Mouse (Mus musculus) naive thymus-derived CD4-positive, alpha-beta T cell, adult 2 months (primary cell): ENCODE results near the gene Daam1.

Experiments
- DNase-seq: peaks from one replicate; pipeline ENCODE4 v3.0.0-alpha.2; 2011; ENCODE audit warnings: low read depth

Daam1 gene

DNA sequence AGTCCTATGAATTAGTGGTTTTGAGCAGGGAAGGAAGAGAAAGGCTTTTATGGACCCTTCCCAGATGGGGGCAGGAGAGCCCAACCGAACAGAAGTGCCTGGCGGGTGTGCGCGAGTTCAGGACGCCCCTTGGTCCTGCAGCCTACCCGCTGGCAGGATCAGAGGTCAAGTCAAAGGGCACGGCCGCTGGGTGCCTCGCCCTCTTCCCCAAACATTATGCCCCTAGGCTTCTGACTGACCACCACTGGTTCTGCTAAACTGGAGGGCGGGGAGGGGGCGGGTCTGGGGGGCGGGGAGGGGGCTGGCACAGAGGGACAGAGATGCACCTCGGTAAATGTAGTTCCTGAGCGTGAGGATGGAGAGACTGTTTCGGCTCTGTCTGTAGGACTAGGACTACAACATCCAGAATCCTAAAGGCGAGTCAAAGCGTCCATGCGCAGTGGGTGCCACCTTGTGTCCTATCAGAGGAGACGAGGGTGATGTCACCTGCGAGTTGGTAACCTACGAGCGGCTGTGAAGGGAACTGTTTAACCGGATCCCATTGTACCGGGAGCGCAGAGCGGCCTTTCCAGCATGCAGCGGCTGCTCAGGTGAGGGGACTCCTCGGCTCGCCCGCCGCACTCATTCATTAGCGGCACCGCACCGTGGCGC lies at the start of gene Daam1:
TSS of gene Daam1 (plus strand) at position 472 of the 651 bp plus-strand sequence.
- DNase-seq: peak; percentile 96

DNA sequence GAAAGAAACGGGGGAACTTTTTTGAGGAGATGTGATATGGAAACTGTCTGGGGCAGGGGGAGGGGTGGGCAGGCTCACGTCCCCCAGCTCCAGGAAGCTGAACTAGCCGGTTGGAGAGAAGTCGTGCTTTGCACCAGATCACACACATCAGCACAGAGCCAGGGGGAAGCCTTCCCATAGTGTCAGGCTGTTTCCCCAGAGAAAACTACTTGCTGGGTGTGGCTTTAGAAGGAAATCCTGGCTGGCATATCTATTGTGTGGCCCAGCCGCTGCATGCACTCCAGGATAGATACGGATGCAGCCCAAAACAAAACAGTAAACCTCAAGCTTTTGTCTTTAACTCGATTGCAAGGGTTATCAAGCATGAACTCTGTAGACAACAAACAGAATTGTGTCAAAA lies 49.7 kb upstream of the Daam1 start:
- DNase-seq: no peak

DNA sequence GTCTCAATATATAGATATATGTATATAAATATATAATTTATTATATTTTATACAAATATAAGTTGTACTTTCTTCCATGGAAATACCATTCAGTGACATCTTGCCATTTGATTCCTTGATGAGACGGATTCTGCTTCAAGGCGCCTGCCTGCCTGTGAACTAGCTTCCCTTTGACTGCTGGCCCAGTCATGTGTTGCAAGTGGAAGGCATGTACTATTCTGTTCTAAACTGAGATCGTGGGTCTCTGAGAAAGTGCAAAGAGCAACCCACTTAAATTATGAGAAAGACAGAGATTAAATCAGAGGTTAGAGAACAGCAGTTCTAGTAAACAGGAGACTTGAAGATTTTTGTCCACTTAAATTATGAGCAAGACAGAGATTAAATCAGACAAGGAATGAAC lies 46.9 kb upstream of the Daam1 start:
- DNase-seq: no peak

DNA sequence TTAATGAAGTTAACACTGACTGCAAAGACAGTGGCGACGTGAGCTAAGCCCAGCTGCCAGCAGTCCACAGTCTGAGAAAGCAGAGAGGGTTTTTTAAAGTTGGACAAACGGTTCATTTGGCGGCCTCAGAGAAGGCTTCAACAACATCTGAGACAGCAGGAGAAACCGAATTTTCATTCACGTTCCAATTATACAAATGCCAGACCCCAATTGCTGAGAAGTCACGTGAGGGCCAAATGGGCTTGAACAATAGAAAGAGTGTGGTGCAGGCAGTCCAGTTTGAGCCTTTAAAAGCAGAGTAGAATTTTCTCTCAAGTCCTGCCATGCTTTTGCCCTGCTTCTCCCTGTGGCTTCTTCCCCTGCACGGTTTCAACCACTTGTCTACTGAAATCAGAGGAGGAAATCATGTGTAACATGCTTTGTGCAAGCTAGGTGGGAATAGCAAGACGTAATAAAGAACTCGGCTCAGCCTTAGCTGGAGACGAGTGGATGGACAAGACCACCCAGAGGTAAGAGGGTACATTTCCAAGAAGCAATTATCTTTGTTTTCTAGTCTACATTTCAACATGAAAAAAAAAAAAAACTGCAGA lies 46.1 kb upstream of the Daam1 start:
- no peak for DNase-seq

DNA sequence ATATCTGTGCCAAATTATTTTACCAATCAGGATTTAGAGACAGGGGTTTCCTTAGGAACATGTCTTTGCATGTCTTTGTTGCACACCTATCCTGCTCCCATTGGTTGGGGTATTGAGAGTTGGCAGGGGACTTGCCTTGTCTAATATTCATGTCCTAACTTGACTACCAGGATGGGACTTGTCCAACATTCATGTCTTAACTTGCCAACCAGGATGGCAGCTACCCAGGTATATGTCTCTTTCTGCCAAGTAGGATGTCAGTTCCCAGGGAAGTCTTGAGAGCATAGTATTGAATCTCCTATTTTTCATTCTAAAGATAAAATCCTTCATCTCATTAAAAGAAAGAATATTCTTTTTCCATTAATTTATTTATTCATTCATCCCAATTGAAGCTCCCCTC lies 44.4 kb upstream of the Daam1 start:
- DNase-seq: no peak

DNA sequence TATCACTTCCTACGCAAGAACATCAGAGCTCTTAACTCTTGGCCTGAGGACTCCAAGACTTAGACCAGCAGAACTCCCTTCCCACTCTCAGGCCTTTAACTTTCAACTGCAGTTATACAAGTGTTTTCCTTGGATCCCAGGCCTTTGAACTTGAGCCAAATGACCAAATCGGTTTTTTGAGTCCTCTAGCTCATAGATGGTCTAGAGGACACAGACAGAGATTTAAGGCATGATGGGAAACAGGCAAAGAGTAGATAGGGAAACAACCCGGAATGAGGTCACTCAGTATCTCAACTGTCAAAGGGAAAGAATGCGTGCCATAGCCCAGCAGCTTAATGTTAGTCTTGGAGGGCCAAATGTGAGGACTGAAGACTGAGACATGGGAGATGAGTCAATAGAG lies 42.1 kb upstream of the Daam1 start:
- DNase-seq: no peak

DNA sequence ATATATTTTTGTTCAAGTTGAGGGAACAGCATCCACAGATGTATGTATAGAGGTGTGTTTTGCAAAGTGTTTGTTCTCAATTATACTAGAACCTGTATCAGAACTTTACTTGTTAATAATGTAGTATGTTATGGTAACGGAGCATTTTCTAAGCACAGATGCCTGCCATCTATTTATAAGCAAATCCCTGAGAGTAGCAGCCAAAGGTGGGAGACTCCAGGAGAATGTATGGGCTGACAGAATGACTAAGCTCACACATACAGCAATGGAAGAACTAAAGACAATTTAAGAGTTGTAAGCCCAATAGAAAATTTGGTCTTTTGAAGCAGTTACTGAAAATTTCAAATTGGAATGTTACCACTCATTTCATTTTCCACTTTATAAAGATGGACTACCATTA lies 40.3 kb upstream of the Daam1 start:
- DNase-seq: no peak

DNA sequence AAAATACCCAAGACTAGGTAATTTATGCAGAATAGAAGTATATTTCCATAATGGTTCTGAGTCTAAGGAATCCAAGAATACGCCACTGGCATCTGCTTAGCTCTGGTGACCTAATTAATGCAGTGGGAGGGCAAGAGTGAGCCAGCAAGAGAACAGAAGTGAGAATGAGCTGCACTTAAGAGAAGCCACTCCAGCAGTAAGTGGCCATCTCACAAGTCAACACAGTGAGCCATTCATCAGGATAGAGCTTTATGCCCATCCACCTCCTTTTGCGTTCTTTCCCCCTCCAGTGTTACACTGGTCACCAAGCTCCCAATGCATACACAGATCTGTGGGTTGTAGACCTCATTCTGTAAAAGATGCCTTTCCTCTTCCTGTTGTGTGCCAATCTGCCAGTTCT lies 37.8 kb upstream of the Daam1 start:
- DNase-seq: no peak

DNA sequence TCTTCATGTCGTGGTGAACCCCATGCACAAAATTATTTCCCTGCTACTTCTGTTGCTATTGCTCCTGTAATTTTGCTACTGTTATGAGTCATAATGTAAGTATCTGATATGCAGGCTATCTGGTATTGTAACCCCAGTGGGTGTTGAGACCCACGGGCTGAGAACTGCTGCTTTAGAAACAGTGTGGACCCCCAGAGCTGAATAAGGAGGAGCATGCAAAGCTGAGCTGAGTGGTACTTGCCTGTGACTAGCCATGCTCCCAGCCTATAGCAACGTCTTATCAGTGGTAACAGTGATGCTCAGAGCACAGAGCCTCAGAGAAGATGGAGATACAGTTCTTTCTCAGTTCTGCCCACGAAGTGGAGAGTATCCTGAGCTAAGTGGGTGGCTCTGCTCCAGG lies 35.3 kb upstream of the Daam1 start:
- no peak for DNase-seq

DNA sequence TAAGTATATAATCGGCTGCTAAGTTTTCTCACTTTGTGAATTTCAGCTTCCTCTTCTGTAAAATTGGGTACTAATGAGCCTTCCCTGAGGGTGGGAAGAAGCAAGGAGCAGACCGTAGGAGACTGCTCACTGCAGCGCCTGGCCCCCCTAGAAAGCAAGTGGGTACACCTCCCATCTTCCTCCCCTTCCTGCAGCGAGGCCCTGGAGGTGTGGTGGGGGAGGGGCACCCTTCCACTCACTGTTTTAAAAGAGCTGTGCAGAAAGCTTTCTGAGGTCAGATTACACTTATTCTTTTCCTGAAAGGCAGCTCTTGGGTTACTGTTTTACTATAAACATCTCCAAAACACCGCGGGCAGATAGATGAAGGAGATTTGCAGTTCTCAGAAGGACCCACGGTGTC lies 34.4 kb upstream of the Daam1 start:
- no peak for DNase-seq

DNA sequence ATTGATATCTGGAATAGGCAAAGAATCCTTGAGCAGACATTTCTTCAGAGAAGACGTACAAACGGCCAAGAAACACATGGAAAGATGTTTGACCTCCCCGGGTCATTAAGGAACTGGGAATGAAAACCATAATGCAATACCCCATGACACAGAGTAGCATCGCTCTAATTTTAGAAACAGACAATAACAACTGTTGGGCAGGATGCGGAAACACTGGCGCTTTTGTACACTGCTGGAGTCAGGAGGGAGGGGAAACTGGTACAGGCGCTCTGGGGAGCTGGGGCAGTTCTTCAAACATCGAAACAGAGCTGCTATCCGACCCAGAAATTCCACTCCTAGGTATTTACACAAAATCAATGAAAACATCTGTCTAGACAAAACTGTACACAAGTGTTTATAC lies 23.6 kb upstream of the Daam1 start:
- DNase-seq: no peak

DNA sequence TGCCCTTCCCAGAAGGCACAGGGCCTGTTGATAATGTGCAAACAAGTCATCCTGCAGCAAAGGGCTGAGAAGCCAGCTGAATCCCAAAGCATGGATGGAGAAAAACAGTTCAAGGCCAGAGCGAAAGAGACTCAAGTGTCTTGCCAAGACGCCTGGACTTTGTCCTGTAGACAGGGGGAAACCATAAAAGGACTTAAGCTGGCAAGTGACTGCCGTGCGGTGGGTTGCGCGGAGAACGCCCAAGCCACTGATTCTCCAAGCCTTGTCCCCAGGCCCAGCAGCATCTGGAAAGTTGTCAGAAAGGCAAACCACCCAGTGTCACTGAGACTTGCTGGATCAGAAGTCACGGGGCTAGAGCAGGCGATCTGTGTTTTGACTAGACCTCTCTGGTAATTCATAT lies 22.2 kb upstream of the Daam1 start:
- no peak for DNase-seq

DNA sequence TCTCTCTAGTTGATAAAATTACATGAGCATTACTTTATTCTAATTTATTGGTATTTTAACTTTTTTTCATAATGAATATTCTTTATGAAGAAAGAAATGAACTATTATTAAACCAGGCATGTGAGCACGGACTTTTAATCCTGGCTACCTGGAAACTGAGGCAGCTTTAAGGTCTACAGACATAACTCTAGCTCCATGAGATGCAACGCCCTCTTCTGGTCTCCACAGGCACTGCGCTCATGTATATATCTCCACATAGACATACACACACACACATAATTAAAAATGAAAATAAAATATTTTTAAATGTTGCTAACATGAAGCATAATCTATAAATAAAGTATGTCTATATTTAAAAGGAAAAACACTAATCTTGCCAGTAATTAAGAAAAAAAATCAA lies 21.3 kb upstream of the Daam1 start:
- no peak for DNase-seq

DNA sequence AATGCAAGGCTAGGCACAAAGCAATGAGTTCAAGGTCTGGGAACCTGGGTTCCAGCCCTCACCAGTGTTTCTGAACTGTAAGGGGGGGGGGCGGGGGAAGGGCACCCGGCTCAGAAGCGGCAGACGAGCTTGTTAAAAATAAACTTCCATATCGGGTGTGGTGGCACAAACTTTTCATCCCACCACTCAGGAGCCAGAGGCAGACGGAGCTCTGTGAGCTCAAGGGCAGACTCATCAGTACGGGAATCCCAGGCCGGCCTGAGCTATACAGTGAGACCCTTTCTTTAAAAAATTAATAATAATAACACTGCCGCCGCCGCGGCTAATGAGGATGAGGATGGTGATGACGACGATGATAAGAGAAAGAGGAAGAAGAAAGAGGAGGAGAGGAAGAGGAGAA lies 18.3 kb upstream of the Daam1 start:
- no peak for DNase-seq

DNA sequence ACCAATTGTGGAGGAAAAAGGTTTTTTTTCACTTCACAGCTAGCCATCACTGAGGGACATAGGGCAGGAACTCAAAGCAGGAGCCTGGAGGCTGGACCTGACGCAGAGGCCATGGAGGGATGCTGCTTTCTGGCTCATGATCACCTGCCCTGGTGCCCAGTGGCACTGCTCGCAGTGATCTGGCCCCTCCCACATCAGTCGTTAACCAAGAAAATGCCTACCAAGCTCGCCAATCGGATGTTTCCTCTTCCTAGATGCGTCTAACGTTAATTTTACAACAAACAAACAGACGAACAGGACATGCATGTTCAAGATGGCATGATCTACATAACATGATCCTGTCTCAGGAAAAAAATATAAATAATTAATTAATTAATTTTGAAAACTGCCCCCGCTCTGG lies 17.6 kb upstream of the Daam1 start:
- DNase-seq: no peak

DNA sequence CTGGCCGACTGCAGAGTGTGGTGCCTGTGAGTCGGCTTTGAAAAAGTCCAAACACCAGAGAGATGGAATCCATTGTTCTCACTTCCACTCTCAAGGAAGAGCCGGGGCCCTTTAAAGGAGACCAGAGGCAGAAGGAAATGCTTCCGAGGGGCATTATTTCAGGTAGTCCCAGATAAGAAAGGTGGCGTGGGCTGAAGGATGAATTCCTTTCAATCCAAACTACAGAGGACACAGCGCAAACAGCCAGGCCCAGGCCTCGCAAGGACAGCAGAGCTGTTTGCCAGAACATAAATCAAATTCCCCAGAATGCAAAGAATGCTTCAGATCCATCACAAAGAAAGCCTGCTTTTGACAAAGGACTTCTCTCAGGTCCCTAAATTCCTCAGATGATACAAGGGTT lies 17.1 kb upstream of the Daam1 start:
- no peak for DNase-seq

DNA sequence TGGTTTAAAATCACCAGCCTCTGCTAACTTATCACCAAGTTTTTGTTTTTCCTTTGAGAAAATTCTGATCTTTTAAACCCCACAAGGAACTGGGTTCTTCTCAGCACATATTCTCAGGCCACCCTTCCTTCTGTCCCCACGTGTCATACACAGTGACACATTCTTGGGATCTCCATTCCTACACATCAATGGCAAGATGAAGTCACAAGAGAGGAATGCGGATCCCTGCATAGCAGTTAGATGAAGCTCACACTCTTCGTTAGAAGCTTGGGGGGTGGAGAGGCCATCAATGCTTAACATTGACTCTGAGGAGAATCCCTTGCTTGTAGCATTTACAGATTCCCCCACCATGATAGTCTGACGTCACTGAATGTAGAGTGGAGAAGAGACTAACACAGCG lies 10.8 kb upstream of the Daam1 start:
- no peak for DNase-seq

DNA sequence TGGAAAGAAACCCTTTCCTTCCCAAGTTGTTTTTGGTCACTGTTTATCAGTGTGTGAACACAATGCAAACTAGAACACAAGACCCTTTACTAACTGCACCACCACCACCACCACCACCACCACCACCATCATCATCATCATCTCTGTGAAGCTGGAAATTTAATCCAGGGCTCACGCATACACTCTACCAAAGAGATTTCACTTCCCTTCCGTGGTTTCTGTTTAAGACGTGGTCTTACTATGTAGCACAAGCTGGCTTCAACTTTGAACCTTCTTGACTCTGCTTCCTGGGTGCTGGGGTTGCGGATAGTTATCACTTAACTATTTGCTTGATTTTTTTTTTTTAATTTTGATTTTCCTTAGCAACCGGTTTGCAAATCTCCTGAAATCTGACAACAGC lies 9.6 kb upstream of the Daam1 start:
- DNase-seq: no peak

DNA sequence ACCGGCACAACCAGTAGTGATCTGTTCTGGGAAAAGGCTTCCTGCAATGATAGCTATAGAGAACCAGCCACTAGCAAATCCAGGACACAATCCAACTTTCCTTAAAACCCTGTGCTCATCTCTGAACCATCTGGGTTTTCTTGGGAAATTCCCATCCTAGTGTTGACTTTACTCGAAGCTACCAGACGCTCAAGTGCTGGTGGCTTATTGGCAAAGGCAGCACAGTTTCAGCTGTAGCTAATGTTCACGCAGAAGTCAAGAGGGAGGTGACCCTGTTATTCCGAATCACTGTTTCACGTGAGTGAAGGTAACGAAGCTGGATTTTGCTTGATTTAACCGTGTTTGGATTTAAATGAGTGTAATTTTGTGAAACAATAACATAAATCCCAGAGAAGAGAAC lies 9.1 kb upstream of the Daam1 start:
- DNase-seq: no peak

DNA sequence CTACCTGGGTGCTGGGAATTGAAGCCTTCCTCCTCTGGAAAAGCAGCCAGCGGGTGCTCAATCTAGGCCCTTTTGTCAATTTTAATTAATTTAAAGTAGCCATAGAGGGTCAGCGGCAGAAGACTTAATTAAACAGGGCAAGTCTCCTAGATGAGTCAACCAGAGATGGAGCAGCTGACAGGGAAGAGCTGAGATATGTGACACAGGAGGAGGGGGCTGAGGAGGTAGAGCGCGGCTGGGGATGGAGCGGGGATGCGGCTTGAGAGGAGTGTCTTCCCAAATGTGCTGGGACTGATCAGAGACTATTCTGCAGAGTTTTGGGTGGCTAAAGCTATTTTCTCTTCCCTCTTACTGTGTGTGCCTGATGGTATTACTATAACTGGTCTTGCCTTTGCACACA lies 6.0 kb upstream of the Daam1 start:
- no peak for DNase-seq

DNA sequence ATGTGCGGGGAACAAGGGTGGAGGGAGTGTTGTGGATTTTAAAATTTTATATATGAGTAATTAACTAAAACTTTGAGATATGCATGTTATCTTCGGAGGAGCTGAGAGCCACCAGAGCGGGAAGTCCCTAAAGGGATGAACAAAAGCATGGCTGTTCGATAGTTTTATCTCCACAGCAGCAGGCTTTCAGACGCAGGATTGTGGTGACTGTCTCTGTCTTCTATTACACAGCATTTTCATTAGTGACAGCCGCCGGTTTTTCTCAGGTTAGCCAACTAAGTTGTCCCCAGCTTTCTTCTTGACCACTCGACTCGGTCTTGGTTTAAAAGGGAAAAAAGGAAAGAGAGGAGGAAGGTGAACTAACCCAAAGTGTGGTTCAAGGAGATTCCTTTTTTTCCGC lies 739 bp upstream of the Daam1 start:
- DNase-seq: no peak

DNA sequence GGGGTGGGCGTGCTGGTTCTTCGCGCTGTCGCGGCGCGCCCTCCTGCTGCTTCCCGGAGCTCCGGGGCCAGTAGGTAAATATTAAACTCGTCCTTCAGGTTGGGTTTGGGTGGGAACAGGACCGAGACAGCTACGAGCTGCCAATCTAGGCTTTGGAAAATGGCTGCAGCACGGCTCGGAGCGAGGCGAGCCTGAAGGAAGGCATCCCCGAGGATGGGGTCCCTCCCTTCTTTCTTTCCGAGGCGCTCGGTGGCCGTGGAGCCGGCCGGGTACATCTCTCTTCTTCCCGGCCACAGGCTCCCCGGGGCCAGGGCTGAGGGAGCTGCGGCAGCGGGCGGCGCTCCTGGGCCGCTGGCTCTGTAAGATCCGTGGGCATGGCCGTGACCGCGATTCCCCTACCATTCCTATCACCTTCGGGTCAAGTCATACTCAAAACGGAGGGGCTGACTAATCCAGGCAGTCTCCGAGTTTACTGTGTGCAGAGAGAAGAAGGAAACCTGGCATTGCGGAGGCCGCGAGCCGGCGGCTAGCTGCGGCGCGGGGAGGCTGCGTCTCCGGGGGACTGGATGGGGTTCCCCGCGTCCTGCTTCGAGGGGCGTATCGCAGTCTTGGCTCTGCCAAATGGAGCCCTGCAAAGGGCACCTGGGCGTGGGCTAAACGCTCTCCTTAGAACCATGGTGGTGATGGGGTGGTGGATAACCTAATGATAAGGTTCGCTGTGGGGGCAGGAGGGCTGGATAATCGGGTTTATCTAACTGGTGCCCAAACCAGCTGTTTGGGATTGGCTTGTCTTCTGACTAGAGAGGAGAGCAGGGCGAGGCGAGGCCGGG lies 595 bp downstream of the Daam1 start:
- DNase-seq: no peak

DNA sequence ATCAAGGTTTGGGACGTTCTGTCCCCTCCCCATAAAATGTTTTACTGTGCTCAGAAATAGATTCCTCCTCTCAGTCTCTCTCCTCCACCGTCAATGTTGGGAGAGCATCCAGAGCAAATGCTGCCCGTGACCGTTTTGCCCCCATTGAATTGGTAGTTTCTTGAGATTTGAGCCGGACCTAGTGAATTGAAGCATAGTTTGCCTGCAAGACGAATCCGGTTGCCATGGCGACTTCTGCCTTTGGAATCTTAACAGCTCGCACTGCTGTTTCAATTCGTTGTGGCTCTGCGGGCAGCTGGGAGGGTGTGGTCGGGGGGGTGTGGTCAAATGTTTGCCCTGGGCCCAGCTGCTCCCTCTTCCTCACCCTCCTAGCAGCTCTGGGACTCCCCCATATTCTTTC lies 1.3 kb downstream of the Daam1 start:
- peak; percentile 62 for DNase-seq

DNA sequence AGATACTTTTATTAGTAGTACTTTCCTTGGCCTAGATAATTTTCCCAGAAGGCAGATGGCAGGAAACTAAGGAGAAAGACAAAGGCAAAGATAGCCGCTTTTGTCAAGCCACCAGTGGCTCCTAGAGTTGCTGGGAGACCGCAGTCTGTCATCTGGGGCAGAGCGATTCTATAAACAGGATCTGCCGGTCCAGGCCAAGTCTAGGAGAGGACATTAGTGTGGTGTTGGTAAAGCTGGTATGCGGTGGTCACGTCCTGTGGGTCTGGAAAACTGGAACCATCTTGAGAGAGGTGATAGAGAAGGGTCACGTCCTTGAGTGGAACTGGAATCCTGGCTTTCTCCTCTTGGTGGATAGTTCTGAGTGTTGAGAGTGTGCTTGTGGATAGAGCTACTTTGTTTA lies 3.2 kb downstream of the Daam1 start:
- DNase-seq: no peak
